Mouse (Mus musculus): ENCODE measurements around the gene Gpr27.

The Gpr27 gene

GRCm38 (mm10) chr6:99692206-99692915 lies at the start of gene Gpr27:
Gpr27 (plus strand) TSS chr6:99692679.
- DNase-seq (ENCODE audit: low spot score), result no peak

GRCm38 (mm10) chr6:99643439-99644199 lies 48.9 kb upstream of the Gpr27 start:
- peak; percentile 74 for DNase-seq (ENCODE audit: low spot score)

GRCm38 (mm10) chr6:99644386-99644785 lies 48.1 kb upstream of the Gpr27 start:
- no peak for DNase-seq (ENCODE audit: low spot score)

- DNase-seq (ENCODE audit: low spot score), result no peak
These were observed 47.6 kb upstream of the Gpr27 start for GRCm38 (mm10) chr6:99644876-99645275.

GRCm38 (mm10) chr6:99646344-99646743 lies 46.1 kb upstream of the Gpr27 start:
- no peak for DNase-seq (ENCODE audit: low spot score)

GRCm38 (mm10) chr6:99649307-99649706 lies 43.2 kb upstream of the Gpr27 start:
- DNase-seq (ENCODE audit: low spot score), result no peak

GRCm38 (mm10) chr6:99652341-99652740 lies 40.1 kb upstream of the Gpr27 start:
- DNase-seq (ENCODE audit: low spot score), result no peak

- no peak for DNase-seq (ENCODE audit: low spot score)
These were observed 38.1 kb upstream of the Gpr27 start for GRCm38 (mm10) chr6:99654343-99654742.

GRCm38 (mm10) chr6:99655488-99655887 lies 37.0 kb upstream of the Gpr27 start:
- no peak for DNase-seq (ENCODE audit: low spot score)

- no peak for DNase-seq (ENCODE audit: low spot score)
These were observed 36.4 kb upstream of the Gpr27 start for GRCm38 (mm10) chr6:99656088-99656487.

- DNase-seq (ENCODE audit: low spot score), result no peak
These were observed 33.9 kb upstream of the Gpr27 start for GRCm38 (mm10) chr6:99658586-99658985.

- no peak for DNase-seq (ENCODE audit: low spot score)
These were observed 32.0 kb upstream of the Gpr27 start for GRCm38 (mm10) chr6:99660443-99660842.

- DNase-seq (ENCODE audit: low spot score), result no peak
These were observed 29.2 kb upstream of the Gpr27 start for GRCm38 (mm10) chr6:99663232-99663631.

- no peak for DNase-seq (ENCODE audit: low spot score)
These were observed 26.8 kb upstream of the Gpr27 start for GRCm38 (mm10) chr6:99665457-99666317.

- DNase-seq (ENCODE audit: low spot score), result peak; percentile 33
These were observed 25.9 kb upstream of the Gpr27 start, which contains the start of the genes Eif4e3 and Gm20696 for GRCm38 (mm10) chr6:99666318-99667171. Eif4e3 (minus strand) TSS chr6:99666771. Gm20696 (minus strand) TSS chr6:99666797.

GRCm38 (mm10) chr6:99667290-99667689 lies 25.2 kb upstream of the Gpr27 start:
- no peak for DNase-seq (ENCODE audit: low spot score)

- DNase-seq (ENCODE audit: low spot score), result no peak
These were observed 22.8 kb upstream of the Gpr27 start for GRCm38 (mm10) chr6:99669481-99670325.

- DNase-seq (ENCODE audit: low spot score), result peak; percentile 59
These were observed 21.9 kb upstream of the Gpr27 start for GRCm38 (mm10) chr6:99670481-99671119.

GRCm38 (mm10) chr6:99671768-99672167 lies 20.7 kb upstream of the Gpr27 start:
- no peak for DNase-seq (ENCODE audit: low spot score)

- no peak for DNase-seq (ENCODE audit: low spot score)
These were observed 18.0 kb upstream of the Gpr27 start for GRCm38 (mm10) chr6:99674482-99674881.

Measured in lung, postnatal 25 days (tissue).